Mouse (Mus musculus): Measurements from ENCODE around the gene Adamts16. TPM values are rescaled to one million over a fixed set of nuclear protein-coding genes. Genes with fewer than 3 reads are reported as not detected.

Adamts16 gene
- polyA plus RNA-seq, 1 experiment from 2014 or later, result 8.0 TPM

GRCm38 (mm10) chr13:70719994-70720393 is 121.6 kb downstream of the Adamts16 start:
- H3K36me3 ChIP-seq (ENCODE audit: control insufficient read depth, insufficient read depth, low read length), result no peaks in the 10 kb centered on the region
- no peaks in the 10 kb centered on the region for H3K4me1 ChIP-seq (ENCODE audit: control insufficient read depth, insufficient read depth, low read length)
- H3K4me3 ChIP-seq (ENCODE audit: low read depth, low read length), result no peak overlapping the region
- no peak overlapping the region for H3K27ac ChIP-seq (ENCODE audit: low read depth, low read length)
- no peak overlapping the region for H3K4me2 ChIP-seq (ENCODE audit: low read depth, low read length)
- 58% methylated on average over 1 of the region's 1 CpGs for WGBS
- ATAC-seq (ENCODE audit: low read depth), result no peak
- no peaks in the 10 kb centered on the region for H3K9me3 ChIP-seq (ENCODE audit: control insufficient read depth, low read length)
- H3K9ac ChIP-seq (replicated peaks; ENCODE audit: low read depth, low read length), result no peak overlapping the region
- no peaks in the 10 kb centered on the region for H3K27me3 ChIP-seq (ENCODE audit: control insufficient read depth, insufficient read depth, low read length)

DNA sequence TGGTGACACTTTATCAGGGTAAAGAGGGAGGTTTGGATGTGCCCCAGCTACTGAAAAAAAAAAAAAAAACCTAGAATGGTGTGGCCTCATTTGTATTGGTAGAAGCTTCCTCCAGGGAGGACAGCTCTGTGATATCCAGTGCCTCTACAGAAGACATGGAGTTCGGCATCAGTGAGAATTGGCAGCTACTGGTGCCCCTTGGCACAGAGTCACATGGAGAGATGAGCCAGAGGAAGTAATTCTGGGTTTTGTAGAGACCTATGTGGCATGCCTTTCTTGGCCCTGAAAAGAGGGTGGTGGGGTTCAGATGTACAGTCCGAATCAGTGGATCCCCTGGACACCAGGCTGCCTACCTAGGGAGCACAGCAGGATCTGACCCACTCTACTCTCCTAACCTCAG is 122.8 kb downstream of the Adamts16 start:
- ATAC-seq (ENCODE audit: low read depth), result no peak
- Histone ChIP-seq H3K27ac (ENCODE audit: low read depth, low read length) (no peak overlapping the region), H3K36me3 (ENCODE audit: control insufficient read depth, insufficient read depth, low read length) (no peaks in the 10 kb centered on the region), H3K27me3 (ENCODE audit: control insufficient read depth, insufficient read depth, low read length) (no peaks in the 10 kb centered on the region), H3K9ac (replicated peaks; ENCODE audit: low read depth, low read length) (no peak overlapping the region), H3K4me2 (ENCODE audit: low read depth, low read length) (no peak overlapping the region), H3K4me3 (ENCODE audit: low read depth, low read length) (no peak overlapping the region), H3K9me3 (ENCODE audit: control insufficient read depth, low read length) (no peaks in the 10 kb centered on the region), H3K4me1 (ENCODE audit: control insufficient read depth, insufficient read depth, low read length) (no peaks in the 10 kb centered on the region)
- whole genome bisulfite sequencing, result 83% methylated on average over 2 of the region's 2 CpGs

DNA sequence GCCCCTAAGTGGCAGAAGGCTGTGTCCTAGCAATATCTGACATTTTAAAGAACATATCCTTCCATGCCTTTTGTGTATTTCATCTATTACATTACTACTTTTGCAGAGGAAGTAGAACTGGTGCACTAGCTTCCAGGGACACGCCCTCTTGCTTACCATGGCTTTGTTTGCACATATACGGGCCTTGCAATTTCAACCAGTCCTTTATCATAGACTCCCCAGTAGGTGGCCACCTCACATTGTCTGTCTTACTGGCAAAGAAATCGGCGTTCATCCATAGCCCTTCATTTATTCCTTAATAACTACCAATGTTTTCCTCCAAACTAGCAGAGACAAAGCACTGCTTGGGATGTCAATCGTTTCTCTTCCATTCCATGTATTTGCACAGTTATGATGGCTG is 125.6 kb downstream of the Adamts16 start:
- Histone ChIP-seq H3K4me3 (ENCODE audit: low read depth, low read length) (no peak overlapping the region), H3K27ac (ENCODE audit: low read depth, low read length) (no peak overlapping the region), H3K27me3 (ENCODE audit: control insufficient read depth, insufficient read depth, low read length) (no peaks in the 10 kb centered on the region), H3K36me3 (ENCODE audit: control insufficient read depth, insufficient read depth, low read length) (no peaks in the 10 kb centered on the region), H3K9ac (replicated peaks; ENCODE audit: low read depth, low read length) (no peak overlapping the region), H3K4me2 (ENCODE audit: low read depth, low read length) (no peak overlapping the region), H3K9me3 (ENCODE audit: control insufficient read depth, low read length) (no peaks in the 10 kb centered on the region), H3K4me1 (ENCODE audit: control insufficient read depth, insufficient read depth, low read length) (no peaks in the 10 kb centered on the region)
- no peak for ATAC-seq (ENCODE audit: low read depth)
- 73% methylated on average over 5 of the region's 5 CpGs for WGBS

- Histone ChIP-seq H3K4me3 (ENCODE audit: low read depth, low read length) (no peak overlapping the region), H3K4me2 (ENCODE audit: low read depth, low read length) (no peak overlapping the region)
- WGBS, result 67% methylated on average over 7 of the region's 7 CpGs
Observed at GRCm38 (mm10) chr13:70714081-70714775, 127.4 kb downstream of the Adamts16 start.

DNA sequence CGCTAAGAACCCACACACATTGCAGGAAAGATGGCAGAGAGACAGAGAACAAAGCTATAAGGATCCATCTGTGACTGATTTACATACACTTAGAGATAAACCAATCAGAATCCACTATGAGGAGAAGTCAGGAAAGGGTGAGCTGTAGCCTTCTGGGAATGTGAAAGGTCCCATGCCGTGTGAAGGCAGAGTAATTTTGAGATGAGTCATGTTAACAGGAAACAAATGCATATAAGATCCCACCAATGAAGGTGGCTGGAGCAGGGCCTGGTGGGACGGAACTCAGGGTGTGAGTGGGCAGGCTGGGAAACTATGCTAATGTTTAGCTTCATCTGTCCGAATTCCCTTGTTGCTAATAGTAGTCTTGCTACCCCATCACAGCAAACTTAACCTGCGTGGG is 128.3 kb downstream of the Adamts16 start:
- Histone ChIP-seq H3K4me3 (ENCODE audit: low read depth, low read length) (no peak overlapping the region), H3K9me3 (ENCODE audit: control insufficient read depth, low read length) (no peaks in the 10 kb centered on the region), H3K4me2 (ENCODE audit: low read depth, low read length) (no peak overlapping the region)

More at GRCm38 (mm10) chr13:70714081-70714775, 127.4 kb downstream of the Adamts16 start:
- no peak overlapping the region for H3K9ac ChIP-seq (replicated peaks; ENCODE audit: low read depth, low read length)
- no peaks in the 10 kb centered on the region for H3K4me1 ChIP-seq (ENCODE audit: control insufficient read depth, insufficient read depth, low read length)
- no peaks in the 10 kb centered on the region for H3K27me3 ChIP-seq (ENCODE audit: control insufficient read depth, insufficient read depth, low read length)
- ATAC-seq (ENCODE audit: low read depth), result peak; percentile 46; the same call in 1 of the 2 replicates
- H3K9me3 ChIP-seq (ENCODE audit: control insufficient read depth, low read length), result no peaks in the 10 kb centered on the region
- no peak overlapping the region for H3K27ac ChIP-seq (ENCODE audit: low read depth, low read length)
- no peaks in the 10 kb centered on the region for H3K36me3 ChIP-seq (ENCODE audit: control insufficient read depth, insufficient read depth, low read length)

DNA sequence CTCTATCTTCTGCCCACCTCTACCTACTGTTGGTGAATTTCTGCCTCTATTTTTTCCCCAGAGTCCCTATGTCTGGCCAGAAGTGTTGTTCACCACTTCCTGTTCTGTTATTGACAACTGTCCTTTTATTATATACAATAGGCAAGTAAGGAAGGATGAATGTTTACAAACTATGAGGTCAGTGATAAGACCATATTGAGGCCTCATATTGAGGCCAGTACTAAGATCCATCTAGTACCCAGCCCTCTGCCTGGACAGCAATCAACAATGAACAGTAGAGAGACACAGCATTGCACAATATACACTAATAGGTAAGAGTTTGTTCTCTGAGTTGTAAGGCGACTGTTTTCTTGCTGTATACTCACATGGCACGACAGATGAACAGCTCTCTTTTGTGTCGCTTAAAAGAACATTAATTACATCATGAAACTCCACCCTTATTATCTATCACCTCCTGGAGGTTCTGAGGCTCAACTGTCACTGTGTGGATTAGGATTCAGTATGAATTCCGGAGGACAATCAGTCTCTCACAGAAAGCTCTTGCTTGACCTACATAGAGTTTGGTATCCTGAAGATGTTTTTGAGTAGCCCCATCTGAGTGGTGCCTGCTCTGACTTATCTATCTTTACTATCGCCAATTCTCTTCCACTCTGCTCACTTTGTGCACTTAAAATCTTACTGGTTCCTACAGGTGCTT is 134.3 kb downstream of the Adamts16 start:
- no peak overlapping the region for H3K27ac ChIP-seq (ENCODE audit: low read depth, low read length)
- no peaks in the 10 kb centered on the region for H3K36me3 ChIP-seq (ENCODE audit: control insufficient read depth, insufficient read depth, low read length)
- H3K4me1 ChIP-seq (ENCODE audit: control insufficient read depth, insufficient read depth, low read length), result no peaks in the 10 kb centered on the region
- no peaks in the 10 kb centered on the region for H3K9me3 ChIP-seq (ENCODE audit: control insufficient read depth, low read length)
- H3K9ac ChIP-seq (replicated peaks; ENCODE audit: low read depth, low read length), result no peak overlapping the region
- H3K4me3 ChIP-seq (ENCODE audit: low read depth, low read length), result no peak overlapping the region
- H3K4me2 ChIP-seq (ENCODE audit: low read depth, low read length), result no peak overlapping the region
- ATAC-seq (ENCODE audit: low read depth), result no peak
- no peaks in the 10 kb centered on the region for H3K27me3 ChIP-seq (ENCODE audit: control insufficient read depth, insufficient read depth, low read length)
- 88% methylated on average over 5 of the region's 5 CpGs for WGBS

More for the DNA sequence above, 128.3 kb downstream of the Adamts16 start:
- ATAC-seq (ENCODE audit: low read depth), result no peak
- Histone ChIP-seq H3K4me1 (ENCODE audit: control insufficient read depth, insufficient read depth, low read length) (no peaks in the 10 kb centered on the region), H3K27ac (ENCODE audit: low read depth, low read length) (no peak overlapping the region), H3K9ac (replicated peaks; ENCODE audit: low read depth, low read length) (no peak overlapping the region), H3K27me3 (ENCODE audit: control insufficient read depth, insufficient read depth, low read length) (no peaks in the 10 kb centered on the region), H3K36me3 (ENCODE audit: control insufficient read depth, insufficient read depth, low read length) (no peaks in the 10 kb centered on the region)
- WGBS, result 74% methylated on average over 5 of the region's 5 CpGs

DNA sequence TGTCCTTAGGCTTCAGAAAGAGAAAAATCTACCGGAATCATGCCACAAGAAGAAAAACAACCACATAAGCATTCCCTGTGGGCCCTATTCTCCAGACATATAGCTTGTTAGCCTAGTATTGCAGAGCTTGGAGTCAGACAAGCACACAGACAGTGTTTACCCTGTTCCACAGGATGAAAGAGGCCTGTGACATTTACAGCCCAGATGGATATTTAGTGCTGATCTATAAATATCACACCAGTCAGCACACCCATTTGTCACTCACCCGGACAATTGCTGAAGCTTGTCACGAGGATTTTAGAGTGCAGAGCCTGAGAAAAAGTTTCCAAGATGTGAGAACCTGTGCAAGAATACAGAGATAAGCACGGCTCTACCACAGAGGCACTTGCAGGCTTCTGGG is 138.7 kb downstream of the Adamts16 start:
- WGBS, result 21% methylated on average over 4 of the region's 4 CpGs
- H3K4me3 ChIP-seq (ENCODE audit: low read depth, low read length), result no peak overlapping the region
- ATAC-seq (ENCODE audit: low read depth), result no peak

DNA sequence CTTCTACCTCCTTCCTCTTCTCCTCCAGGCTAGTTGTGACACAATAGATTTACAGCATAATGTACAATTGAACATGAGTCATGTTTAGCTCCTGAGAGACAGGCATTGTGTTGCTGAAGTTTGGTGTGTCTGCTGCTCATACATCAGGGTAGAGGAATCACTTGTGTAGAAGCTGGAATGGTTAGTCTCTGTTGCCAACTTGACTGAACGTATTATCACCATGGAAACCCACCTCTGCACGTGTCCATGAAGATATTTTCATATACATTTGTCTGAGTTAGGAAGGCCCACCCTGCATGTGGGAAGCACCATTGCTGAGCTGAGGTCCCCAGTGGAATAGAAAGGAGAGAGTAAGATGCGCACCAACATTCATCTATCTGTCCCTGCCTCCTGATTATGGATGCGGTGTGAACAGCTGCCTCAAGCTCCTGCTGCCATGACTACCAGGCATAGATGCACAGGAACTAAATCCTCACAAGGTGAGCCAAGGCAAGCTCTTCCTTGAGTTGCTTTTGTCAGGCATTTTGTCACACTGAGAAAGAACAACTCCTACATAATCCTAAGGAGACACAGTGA is 142.7 kb downstream of the Adamts16 start:
- Histone ChIP-seq H3K9ac (replicated peaks; ENCODE audit: low read depth, low read length) (no peak overlapping the region), H3K9me3 (ENCODE audit: control insufficient read depth, low read length) (no peaks in the 10 kb centered on the region), H3K36me3 (ENCODE audit: control insufficient read depth, insufficient read depth, low read length) (no peaks in the 10 kb centered on the region), H3K4me2 (ENCODE audit: low read depth, low read length) (no peak overlapping the region), H3K4me3 (ENCODE audit: low read depth, low read length) (no peak overlapping the region), H3K27ac (ENCODE audit: low read depth, low read length) (no peak overlapping the region), H3K27me3 (ENCODE audit: control insufficient read depth, insufficient read depth, low read length) (no peaks in the 10 kb centered on the region), H3K4me1 (ENCODE audit: control insufficient read depth, insufficient read depth, low read length) (no peaks in the 10 kb centered on the region)
- no peak for ATAC-seq (ENCODE audit: low read depth)
- WGBS, result 79% methylated on average over 4 of the region's 4 CpGs

More for the DNA sequence above, 138.7 kb downstream of the Adamts16 start:
- H3K27me3 ChIP-seq (ENCODE audit: control insufficient read depth, insufficient read depth, low read length), result no peaks in the 10 kb centered on the region
- no peak overlapping the region for H3K27ac ChIP-seq (ENCODE audit: low read depth, low read length)
- H3K9ac ChIP-seq (replicated peaks; ENCODE audit: low read depth, low read length), result no peak overlapping the region
- no peaks in the 10 kb centered on the region for H3K36me3 ChIP-seq (ENCODE audit: control insufficient read depth, insufficient read depth, low read length)
- no peaks in the 10 kb centered on the region for H3K4me1 ChIP-seq (ENCODE audit: control insufficient read depth, insufficient read depth, low read length)
- H3K4me2 ChIP-seq (ENCODE audit: low read depth, low read length), result no peak overlapping the region
- no peaks in the 10 kb centered on the region for H3K9me3 ChIP-seq (ENCODE audit: control insufficient read depth, low read length)

- Histone ChIP-seq H3K9me3 (ENCODE audit: control insufficient read depth, low read length) (no peaks in the 10 kb centered on the region), H3K27me3 (ENCODE audit: control insufficient read depth, insufficient read depth, low read length) (no peaks in the 10 kb centered on the region), H3K4me3 (ENCODE audit: low read depth, low read length) (no peak overlapping the region), H3K27ac (ENCODE audit: low read depth, low read length) (no peak overlapping the region), H3K9ac (replicated peaks; ENCODE audit: low read depth, low read length) (no peak overlapping the region), H3K36me3 (ENCODE audit: control insufficient read depth, insufficient read depth, low read length) (no peaks in the 10 kb centered on the region), H3K4me1 (ENCODE audit: control insufficient read depth, insufficient read depth, low read length) (no peaks in the 10 kb centered on the region), H3K4me2 (ENCODE audit: low read depth, low read length) (no peak overlapping the region)
- ATAC-seq (ENCODE audit: low read depth), result no peak
- WGBS, result 43% methylated on average over 2 of the region's 2 CpGs
Observed at GRCm38 (mm10) chr13:70689452-70689960, 152.1 kb downstream of the Adamts16 start.

Measured in neural tube, embryonic 14.5 days (tissue).